Mouse (Mus musculus): ENCODE measurements around the gene Nr0b2.

DNA sequence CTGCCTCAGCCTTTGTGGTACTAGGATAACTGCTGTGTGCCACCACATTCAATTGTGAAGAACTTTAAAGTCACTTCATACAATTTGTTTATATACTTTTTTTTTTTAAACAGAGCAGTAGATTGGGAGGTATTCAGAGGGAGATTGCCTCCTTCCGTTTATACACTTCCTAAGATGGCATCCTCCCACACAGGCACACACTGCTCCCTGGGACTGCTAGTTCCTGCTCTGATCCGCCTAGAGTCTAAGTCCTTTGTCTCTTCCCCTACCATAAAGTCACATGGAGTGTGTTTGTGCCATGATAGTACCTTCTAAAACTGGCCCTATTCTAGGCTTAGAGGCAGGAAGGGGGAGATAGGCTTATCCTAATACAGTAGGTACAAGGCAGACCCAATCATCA lies 31.7 kb upstream of the Nr0b2 start:
- TF ChIP-seq POLR2A (IDR thresholded peaks at IDR 0.05; ENCODE audit: low read depth, low read length) (no peak), CTCF (IDR thresholded peaks at IDR 0.05; ENCODE audit: borderline replicate concordance, insufficient read depth, low read length) (no peak)
